Comparison of ENCODE assay signal across 25 mouse cellular contexts in the genomic region with DNA sequence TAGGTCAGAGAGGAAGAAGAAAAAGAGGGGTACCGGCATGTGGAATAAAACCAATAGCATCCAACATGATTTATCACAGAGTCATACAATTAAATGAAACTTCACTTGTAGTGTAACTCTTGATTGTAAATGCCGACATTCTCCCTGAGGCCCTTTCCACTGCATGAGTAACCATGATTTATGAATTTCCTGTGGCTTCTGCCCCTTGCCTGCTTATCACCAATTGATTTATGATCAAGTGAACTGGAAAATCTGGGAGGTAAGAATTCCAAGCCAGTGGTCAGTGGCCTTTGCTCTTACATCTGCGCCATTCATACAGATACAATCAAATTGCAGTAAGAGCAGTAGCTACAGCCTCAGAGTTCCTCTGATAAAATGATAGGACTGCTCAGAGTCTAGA.
DNase-seq lines count a peak whose midpoint lies in the region; ATAC-seq and TF ChIP-seq lines count a peak whose summit lies in the region.
"Had no signal": no experiment of that assay in that cellular context is flagged by ENCODE, and none has a peak within 500 bp of the region (broad histone marks: within the 10 kb centered on the region; RNA-seq: fewer than 3 reads in every experiment).

No protein-coding gene starts in this region.

- ATAC-seq in kidney, embryonic 14.5 days (ENCODE audit: low FRiP score, low TSS enrichment), result peak; percentile 82
- ATAC-seq in intestine, embryonic 16.5 days, result peak; percentile 46; the same call in 1 of the 2 replicates
- no peak for ATAC-seq in forebrain, embryonic 11.5 days (replicated peaks; ENCODE audit: low FRiP score)
- ATAC-seq: CD4-positive, CD25-positive, alpha-beta regulatory T cell, adult 4 months; forebrain, embryonic 15.5 days had no signal

- no peaks in the 10 kb centered on the region for H3K9me3 ChIP-seq in kidney, embryonic 14.5 days (ENCODE audit: control insufficient read depth, low read length)
- 0 out of 2 replicates have a peak, but pooled peaks cover 3% of the 10 kb centered on the region for H3K9me3 ChIP-seq in intestine, embryonic 16.5 days (ENCODE audit: control insufficient read depth, low read length)
- H3K9me3 ChIP-seq in forebrain, embryonic 11.5 days (ENCODE audit: control insufficient read depth, low read length), result no peaks in the 10 kb centered on the region
- H3K9me3 ChIP-seq: embryonic facial prominence, embryonic 15.5 days; forebrain, embryonic 10.5 days; forebrain, embryonic 15.5 days; G1E; heart, embryonic 15.5 days; hindbrain, embryonic 13.5 days had no signal

- no peak overlapping the region for H3K9ac ChIP-seq in kidney, embryonic 14.5 days (ENCODE audit: low read depth, low read length)
- no peak overlapping the region for H3K9ac ChIP-seq in intestine, embryonic 16.5 days (ENCODE audit: low read depth, low read length)
- no peak overlapping the region for H3K9ac ChIP-seq in forebrain, embryonic 11.5 days (ENCODE audit: low read length)
- H3K9ac ChIP-seq: embryonic facial prominence, embryonic 15.5 days; forebrain, embryonic 15.5 days; heart, embryonic 15.5 days; hindbrain, embryonic 13.5 days had no signal

- no peaks in the 10 kb centered on the region for H3K27me3 ChIP-seq in kidney, embryonic 14.5 days (ENCODE audit: control insufficient read depth, insufficient read depth, low read length)
- H3K27me3 ChIP-seq in intestine, embryonic 16.5 days (replicated peaks; ENCODE audit: control insufficient read depth, insufficient read depth, low read length), result no peaks in the 10 kb centered on the region
- H3K27me3 ChIP-seq in small intestine, adult 2 months (ENCODE audit: control insufficient read depth, insufficient read depth, low read length), result no peaks in the 10 kb centered on the region
- no peaks in the 10 kb centered on the region for H3K27me3 ChIP-seq in forebrain, embryonic 11.5 days (ENCODE audit: control insufficient read depth, insufficient read depth, low read length)
- H3K27me3 ChIP-seq: embryonic facial prominence, embryonic 15.5 days; forebrain, embryonic 15.5 days; heart, embryonic 15.5 days; hindbrain, embryonic 13.5 days had no signal

- no peak for DNase-seq in kidney, adult 8-10 months
- peak; percentile 8 to 13 for DNase-seq in kidney, postnatal 4 days
- DNase-seq in kidney, postnatal 36 days, result no peak
- DNase-seq in thymus, postnatal 25 days, result no peak
- DNase-seq in forebrain, embryonic 11.5 days (ENCODE audit: low spot score), result no peak
- DNase-seq: adrenal gland, postnatal 10 days; B cell, adult 2 months; cerebellum, adult 11 months; cerebellum, adult 8-10 months; cerebellum, postnatal 14 days; gastrocnemius, postnatal 10 days; heart, adult 2 months; heart, postnatal 14 days had no signal

- H3K27ac ChIP-seq in kidney, embryonic 14.5 days (ENCODE audit: low read depth, low read length), result no peak overlapping the region
- no peak overlapping the region for H3K27ac ChIP-seq in intestine, embryonic 16.5 days (ENCODE audit: low read length)
- H3K27ac ChIP-seq in small intestine, adult 2 months (ENCODE audit: insufficient read depth, low read depth, low read length), result peak overlapping the region; percentile 75; the same call in 1 of the 2 replicates
- no peak overlapping the region for H3K27ac ChIP-seq in forebrain, embryonic 11.5 days (ENCODE audit: low read depth, low read length)
- H3K27ac ChIP-seq: embryonic facial prominence, embryonic 15.5 days; forebrain, embryonic 10.5 days; forebrain, embryonic 15.5 days; heart, adult 2 months; heart, embryonic 15.5 days; hindbrain, embryonic 13.5 days had no signal

- peaks cover 11% of the 10 kb centered on the region; the same call in 1 of the 2 replicates for H3K4me1 ChIP-seq in kidney, embryonic 14.5 days (ENCODE audit: control insufficient read depth, insufficient read depth, low read length)
- H3K4me1 ChIP-seq in intestine, embryonic 16.5 days (ENCODE audit: control insufficient read depth, insufficient read depth, low read length), result no peaks in the 10 kb centered on the region
- no peaks in the 10 kb centered on the region for H3K4me1 ChIP-seq in small intestine, adult 2 months (ENCODE audit: control insufficient read depth, insufficient read depth, insufficient read length, low read length)
- no peaks in the 10 kb centered on the region for H3K4me1 ChIP-seq in forebrain, embryonic 11.5 days (replicated peaks; ENCODE audit: control insufficient read depth, insufficient read depth, low read length)
- H3K4me1 ChIP-seq: embryonic facial prominence, embryonic 15.5 days; forebrain, embryonic 10.5 days; forebrain, embryonic 15.5 days; heart, embryonic 15.5 days; hindbrain, embryonic 13.5 days had no signal

- H3K4me2 ChIP-seq in kidney, embryonic 14.5 days (replicated peaks; ENCODE audit: low read depth, low read length), result no peak overlapping the region
- H3K4me2 ChIP-seq in intestine, embryonic 16.5 days (ENCODE audit: low read depth, low read length), result no peak overlapping the region
- no peak overlapping the region for H3K4me2 ChIP-seq in forebrain, embryonic 11.5 days (ENCODE audit: low read depth, low read length, severe bottlenecking)
- H3K4me2 ChIP-seq: embryonic facial prominence, embryonic 15.5 days; forebrain, embryonic 15.5 days; heart, embryonic 11.5 days; heart, embryonic 15.5 days; hindbrain, embryonic 13.5 days had no signal

- no peak for TF ChIP-seq CTCF in small intestine, adult 2 months (IDR thresholded peaks at IDR 0.05; ENCODE audit: extremely low read depth, insufficient read length, insufficient replicate concordance, low read depth, low read length)

- H3K36me3 ChIP-seq in kidney, embryonic 14.5 days (ENCODE audit: control insufficient read depth, insufficient read depth, low read length), result no peaks in the 10 kb centered on the region
- H3K36me3 ChIP-seq in intestine, embryonic 16.5 days (ENCODE audit: control insufficient read depth, insufficient read depth, low read length), result no peaks in the 10 kb centered on the region
- H3K36me3 ChIP-seq in small intestine, adult 2 months (ENCODE audit: control insufficient read depth, insufficient read depth, low read length), result no peaks in the 10 kb centered on the region
- H3K36me3 ChIP-seq in forebrain, embryonic 11.5 days (ENCODE audit: control insufficient read depth, insufficient read depth, low read length), result no peaks in the 10 kb centered on the region
- H3K36me3 ChIP-seq: embryonic facial prominence, embryonic 15.5 days; forebrain, embryonic 10.5 days; forebrain, embryonic 15.5 days; G1E; heart, embryonic 15.5 days; hindbrain, embryonic 13.5 days had no signal

- no peak for TF ChIP-seq POLR2A in small intestine, adult 2 months (IDR thresholded peaks at IDR 0.05; ENCODE audit: low read depth, low read length)

- no peak overlapping the region for H3K4me3 ChIP-seq in kidney, embryonic 14.5 days (ENCODE audit: low read length)
- H3K4me3 ChIP-seq in intestine, embryonic 16.5 days (ENCODE audit: low read length), result no peak overlapping the region
- H3K4me3 ChIP-seq in small intestine, adult 2 months (ENCODE audit: low read depth, low read length), result no peak overlapping the region
- H3K4me3 ChIP-seq in forebrain, embryonic 11.5 days (ENCODE audit: low read depth, low read length), result no peak overlapping the region
- H3K4me3 ChIP-seq: embryonic facial prominence, embryonic 15.5 days; erythroblast, embryonic 14.5 days; forebrain, embryonic 10.5 days; forebrain, embryonic 15.5 days; heart, adult 2 months; heart, embryonic 15.5 days; hindbrain, embryonic 13.5 days had no signal

- whole genome bisulfite sequencing in kidney, embryonic 14.5 days, result 5% methylated on average over 3 of the region's 3 CpGs
- 47% methylated on average over 3 of the region's 3 CpGs for WGBS in intestine, embryonic 16.5 days
- 38% methylated on average over 3 of the region's 3 CpGs for WGBS in small intestine, adult 2 months
- 91% methylated on average over 3 of the region's 3 CpGs for WGBS in forebrain, embryonic 11.5 days

Comparison
In these comparisons a context has a peak if more than half of its experiments do, and no peak if none do; other contexts are left out.
1. DNase-seq: peak in kidney, postnatal 4 days (2 of 2); none in kidney, adult 8-10 months (0 of 2), kidney, postnatal 36 days (0 of 2), thymus, postnatal 25 days (single experiment) and forebrain, embryonic 11.5 days (single experiment).